Mouse (Mus musculus) olfactory bulb, adult 2 months (tissue): ENCODE data around the gene Rnf43. TPM values are rescaled to one million over a fixed set of nuclear protein-coding genes. Genes with fewer than 3 reads are reported as not detected.

Experiments
- H3K27ac ChIP-seq: fragments of 200-500 bp; 2 replicates; pipeline ENCODE4 v1.5.1; 2012; ENCODE audit warnings: low read depth, low read length; ENCODE audit not compliant: insufficient read depth
- H3K4me1 ChIP-seq: fragments of 200-500 bp; 2 replicates; pipeline ENCODE4 v1.6.1; 2012; ENCODE audit warnings: low read length; ENCODE audit not compliant: control insufficient read depth, insufficient read depth
- H3K4me3 ChIP-seq: fragments of 200-500 bp; 2 replicates; pipeline ENCODE4 v1.5.1; 2012; ENCODE audit warnings: mild to moderate bottlenecking, low read depth, low read length, moderate library complexity; ENCODE audit not compliant: insufficient read depth
- CTCF ChIP-seq: fragments of 200-500 bp; IDR thresholded peaks from 2 replicates; pipeline ENCODE4 v1.5.1; 2012; ENCODE audit warnings: low read depth, mild to moderate bottlenecking, low read length, moderate library complexity; ENCODE audit not compliant: insufficient read depth
- POLR2A ChIP-seq: fragments of 200-500 bp; IDR thresholded peaks from 2 replicates; pipeline ENCODE4 v1.6.1; 2012; ENCODE audit warnings: mild to moderate bottlenecking, low read depth, low read length, moderate library complexity; ENCODE audit not compliant: insufficient read depth
- WGBS: fragments of 180-500 bp; shearing (Covaris S2); methylation state at CpG from one replicate; pipeline ENCODE4 v1.1.7; 2018; 5-methylcytosine and 5-hydroxymethylcytosine counted together
- polyA plus RNA-seq: library from polyadenylated mRNA; stranded (reverse); fragments of >200 nt; gene quantifications from 2 replicates; pipeline ENCODE4 v1.2.4, GENCODE M21; 2012; ENCODE audit warnings: low replicate concordance; ENCODE audit not compliant: missing spikeins, insufficient read depth, insufficient read length

Gene Rnf43
- not detected in 2 replicates for polyA plus RNA-seq

DNA sequence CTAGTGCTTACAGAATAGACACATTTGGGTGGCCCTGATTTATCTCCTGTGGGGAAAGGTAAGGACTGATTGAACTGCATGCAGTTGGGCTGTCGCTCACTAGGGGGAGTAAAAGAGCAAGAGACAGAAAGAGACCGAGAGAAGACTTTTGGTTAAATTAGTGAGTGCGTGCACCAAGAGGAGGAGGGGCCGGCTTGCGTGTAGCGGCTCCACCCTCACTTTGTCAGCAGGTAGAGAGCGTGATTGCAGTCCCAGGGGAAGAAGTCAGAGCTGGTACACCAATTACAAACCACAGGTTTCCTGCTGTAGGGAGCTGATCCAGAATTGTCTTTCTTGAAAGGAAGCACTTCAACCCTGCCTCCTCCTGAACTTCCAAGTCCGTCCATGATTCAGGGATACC, at the start of gene Rnf43:
Rnf43 (plus strand) TSS at position 316 of the 400 bp plus-strand sequence.
- Histone ChIP-seq H3K27ac (no peak within 1 kb of the TSS), H3K4me1 (peaks cover 6% of the 10 kb centered on the region; the same call in 1 of the 2 replicates), H3K4me3 (peak within 1 kb of the TSS; percentile 46)
- WGBS, result under 1% methylated on average over 8 of the region's 8 CpGs
- TF ChIP-seq CTCF (peak; percentile 45; the same call in 1 of the 2 replicates), POLR2A (no peak)

DNA sequence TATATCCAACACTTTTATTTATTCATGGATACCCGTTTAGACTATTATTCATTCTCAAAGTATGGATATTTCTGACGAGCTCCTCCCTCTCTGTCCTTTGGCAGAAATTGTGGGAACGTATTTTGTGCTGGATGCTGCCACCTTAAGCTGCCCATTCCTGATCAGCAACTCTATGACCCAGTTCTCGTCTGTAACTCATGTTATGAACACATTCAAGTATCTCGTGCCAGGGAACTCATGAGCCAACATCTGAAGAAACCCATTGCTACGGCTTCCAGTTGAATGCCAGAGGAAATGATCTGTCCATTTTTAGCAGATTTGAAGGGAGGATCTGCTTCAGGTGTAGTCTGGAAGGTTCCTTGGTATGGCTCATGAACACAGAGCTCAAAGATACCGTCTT, 48.5 kb upstream of the Rnf43 start:
- peaks cover 10% of the 10 kb centered on the region; the same call in 1 of the 2 replicates for H3K4me1 ChIP-seq
- H3K4me3 ChIP-seq, result no peak overlapping the region
- TF ChIP-seq CTCF (no peak), POLR2A (no peak)
- no peak overlapping the region for H3K27ac ChIP-seq
- WGBS, result 83% methylated on average over 7 of the region's 7 CpGs

- no peak overlapping the region for H3K27ac ChIP-seq
- 78% methylated on average over 5 of the region's 5 CpGs for WGBS
- no peak overlapping the region for H3K4me3 ChIP-seq
- no peak for TF ChIP-seq CTCF
- TF ChIP-seq POLR2A, result no peak
- H3K4me1 ChIP-seq, result peaks cover 10% of the 10 kb centered on the region; the same call in 1 of the 2 replicates
Observed at GRCm38 (mm10) chr11:87615551-87615950, 47.0 kb upstream of the Rnf43 start.

- Histone ChIP-seq H3K4me1 (peaks cover 10% of the 10 kb centered on the region; the same call in 1 of the 2 replicates), H3K27ac (no peak overlapping the region), H3K4me3 (no peak overlapping the region)
- no peak for TF ChIP-seq POLR2A
- no peak for TF ChIP-seq CTCF
- WGBS, result 88% methylated on average over 2 of the region's 2 CpGs
Observed at GRCm38 (mm10) chr11:87615952-87616351, 46.6 kb upstream of the Rnf43 start.

GRCm38 (mm10) chr11:87616790-87617474, 45.6 kb upstream of the Rnf43 start, which contains the start of gene Hsf5:
Gene Hsf5 (plus strand): TSS chr11:87617164.
- WGBS, result 94% methylated on average over 69 of the region's 69 CpGs
- no peak within 1 kb of the TSS for H3K4me3 ChIP-seq
- H3K27ac ChIP-seq, result no peak within 1 kb of the TSS
- no peak for TF ChIP-seq CTCF
- H3K4me1 ChIP-seq, result peaks cover 2% of the 10 kb centered on the region; the same call in 1 of the 2 replicates

GRCm38 (mm10) chr11:87617606-87618005, 44.9 kb upstream of the Rnf43 start:
- no peak overlapping the region for H3K4me3 ChIP-seq
- no peak overlapping the region for H3K27ac ChIP-seq
- H3K4me1 ChIP-seq, result no peaks in the 10 kb centered on the region
- TF ChIP-seq CTCF, result no peak
- no peak for TF ChIP-seq POLR2A
- WGBS, result 95% methylated on average over 32 of the region's 32 CpGs

- no peak overlapping the region for H3K4me3 ChIP-seq
- 53% methylated on average over 4 of the region's 4 CpGs for WGBS
- no peaks in the 10 kb centered on the region for H3K4me1 ChIP-seq
- TF ChIP-seq CTCF (no peak), POLR2A (no peak)
- no peak overlapping the region for H3K27ac ChIP-seq
Observed at GRCm38 (mm10) chr11:87623160-87623559, 39.4 kb upstream of the Rnf43 start.

DNA sequence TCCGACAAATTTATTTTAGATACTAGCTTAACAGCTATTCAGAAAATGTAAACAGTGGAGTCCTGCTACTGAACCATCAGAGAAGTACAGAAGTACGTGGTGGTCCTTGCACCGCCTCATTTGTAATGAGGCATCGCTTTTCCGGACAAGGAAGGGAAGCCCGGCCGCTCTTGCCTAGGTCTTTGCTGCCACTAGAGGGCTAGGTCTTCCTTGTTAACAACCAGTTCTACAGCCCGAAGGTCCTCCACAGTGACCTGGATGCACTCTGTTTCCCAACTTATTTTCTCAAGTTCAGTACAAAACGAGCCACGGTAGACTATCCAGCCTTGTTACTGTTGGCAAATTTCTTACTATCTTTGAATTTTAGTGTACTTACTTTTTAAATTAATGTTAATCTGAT, 32.7 kb upstream of the Rnf43 start:
- TF ChIP-seq CTCF (peak; percentile 37; the same call in 1 of the 2 replicates), POLR2A (no peak)
- H3K4me3 ChIP-seq, result no peak overlapping the region
- H3K4me1 ChIP-seq, result peaks cover 3% of the 10 kb centered on the region; the same call in 1 of the 2 replicates
- no peak overlapping the region for H3K27ac ChIP-seq
- 26% methylated on average over 10 of the region's 10 CpGs for WGBS

DNA sequence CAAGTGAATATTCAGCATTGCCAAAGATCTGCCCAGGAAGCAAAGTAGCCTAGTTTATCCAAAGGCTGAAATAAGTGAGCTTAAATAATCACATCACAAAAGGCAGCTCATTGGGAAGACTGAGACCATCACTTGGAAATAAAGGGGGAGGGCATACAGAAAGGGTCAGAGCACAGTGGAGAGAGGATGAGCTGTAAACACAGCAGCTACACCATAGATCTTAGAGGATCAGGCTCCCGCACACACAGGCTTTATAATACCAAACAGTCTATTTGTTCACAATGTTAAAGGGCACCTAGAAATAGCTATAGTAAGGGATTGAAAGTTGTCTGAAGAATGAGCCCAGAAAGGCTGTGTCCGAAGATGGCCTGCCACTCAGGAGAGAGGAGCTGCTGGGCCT, 23.7 kb upstream of the Rnf43 start:
- TF ChIP-seq CTCF (no peak), POLR2A (no peak)
- WGBS, result 21% methylated on average over 2 of the region's 2 CpGs
- Histone ChIP-seq H3K27ac (no peak overlapping the region), H3K4me3 (peak overlapping the region; percentile 56), H3K4me1 (peaks cover 5% of the 10 kb centered on the region)
